8 mouse cellular contexts compared by ENCODE assay signal in genomic region chr15:77336968-77337341, GRCm38 (mm10). TPM values are rescaled to one million over a fixed set of nuclear protein-coding genes. Genes with fewer than 3 reads are reported as not detected.
DNase-seq lines count a peak whose midpoint lies in the region; ATAC-seq and TF ChIP-seq lines count a peak whose summit lies in the region.

No protein-coding gene starts in this region.

- no peaks in the 10 kb centered on the region for H3K36me3 ChIP-seq in testis, adult 2 months (ENCODE audit: control insufficient read depth, insufficient read depth, low read length)
- no peaks in the 10 kb centered on the region for H3K36me3 ChIP-seq in liver, embryonic 13.5 days

- H3K4me1 ChIP-seq in testis, adult 2 months (ENCODE audit: control insufficient read depth, insufficient read depth, low read length), result peaks cover 13% of the 10 kb centered on the region
- peaks cover 13% of the 10 kb centered on the region for H3K4me1 ChIP-seq in liver, embryonic 13.5 days (replicated peaks)

- H3K4me2 ChIP-seq in liver, embryonic 13.5 days, result peak overlapping the region; percentile 51

- TF ChIP-seq POLR2A in testis, adult 2 months (IDR thresholded peaks at IDR 0.05; ENCODE audit: control insufficient read depth, low read depth, low read length), result no peak

- TF ChIP-seq CTCF in testis, adult 2 months (IDR thresholded peaks at IDR 0.05; ENCODE audit: control insufficient read depth, insufficient read depth, insufficient replicate concordance, low read depth, low read length), result no peak

- H3K9ac ChIP-seq in liver, embryonic 13.5 days, result peak overlapping the region; percentile 29; the same call in 1 of the 2 replicates

- no peaks in the 10 kb centered on the region for H3K27me3 ChIP-seq in testis, adult 2 months (ENCODE audit: control insufficient read depth, insufficient read depth, low read length)
- 0 out of 2 replicates have a peak, but pooled peaks cover 4% of the 10 kb centered on the region for H3K27me3 ChIP-seq in liver, embryonic 13.5 days

- peak overlapping the region; percentile 55 for H3K4me3 ChIP-seq in testis, adult 2 months (ENCODE audit: control insufficient read depth, low read depth, low read length)
- H3K4me3 ChIP-seq in liver, embryonic 13.5 days (replicated peaks), result peak overlapping the region; percentile 30; the same call in 1 of the 2 replicates

- ATAC-seq in liver, embryonic 13.5 days (ENCODE audit: low read depth), result no peak
- no peak for ATAC-seq in megakaryocyte progenitor cell, adult 5-6 weeks (replicated peaks; ENCODE audit: poor library complexity)

- H3K27ac ChIP-seq in testis, adult 2 months (ENCODE audit: control insufficient read depth, insufficient read depth, low read depth, low read length), result no peak overlapping the region
- H3K27ac ChIP-seq in liver, embryonic 13.5 days, result no peak overlapping the region

- H3K9me3 ChIP-seq in liver, embryonic 13.5 days (replicated peaks), result no peaks in the 10 kb centered on the region

- 28% methylated on average over 9 of the region's 9 CpGs for WGBS in liver, embryonic 13.5 days (ENCODE audit: insufficient replicate concordance)

- peak; percentile 11 for DNase-seq in adrenal gland, postnatal 10 days
- DNase-seq in adrenal gland, adult 2 months, result no peak
- no peak for DNase-seq in testis, postnatal 10 days (ENCODE audit: low spot score)
- no peak for DNase-seq in liver, embryonic 13.5 days
- no peak for DNase-seq in embryo, embryonic 11 days
- no peak for DNase-seq in retina, embryonic 14.5 days (ENCODE audit: low spot score)

RNA-seq across cellular contexts. Expression of gene Rbfox2, which starts 30.2 kb away (rescaled TPM):
- total RNA-seq in adrenal gland, postnatal 10 days (2021), result 10 to 100 TPM; 64.8 to 89.9 TPM
- 10 to 100 TPM; 56.1 to 68.7 TPM for total RNA-seq in adrenal gland, adult 2 months (2021)
- 53.8 and 74.8 TPM in 2 replicates for polyA plus RNA-seq in adrenal gland, adult 2 months (2012; rRNA removed)
- polyA plus RNA-seq in testis, adult 2 months (2012; rRNA removed), result 12.7 and 13.1 TPM in 2 replicates
- 6.7 and 9.5 TPM in 2 replicates for polyA plus RNA-seq in liver, embryonic 13.5 days (2015; fragmentation: Nextera tagmentation; extraction: Ambion mirVana)
- 0.22 and 0.32 TPM in 2 replicates for total RNA-seq in megakaryocyte progenitor cell, adult 5-6 weeks (2015)
- total RNA-seq in megakaryocyte progenitor cell, adult 5-6 weeks (2017), result 0.54 and 0.87 TPM in 2 replicates

Comparison
In these comparisons a context has a peak if more than half of its experiments do, and no peak if none do; other contexts are left out.
1. RNA of gene Rbfox2, which starts 30.2 kb away (total RNA-seq): 64.8 to 89.9 TPM in adrenal gland, postnatal 10 days and 56.1 to 68.7 TPM in adrenal gland, adult 2 months; 0.22 to 0.87 TPM in megakaryocyte progenitor cell, adult 5-6 weeks; every median in the first group is over 10 times any median in the second.